ENCODE assay signal across 11 mouse cellular contexts in genomic region chr10:54039754-54040153, GRCm38 (mm10). TPM values are rescaled to one million over a fixed set of nuclear protein-coding genes. Genes with fewer than 3 reads are reported as not detected.
DNase-seq lines count a peak whose midpoint lies in the region; ATAC-seq and TF ChIP-seq lines count a peak whose summit lies in the region.
"Had no signal": no experiment of that assay in that cellular context is flagged by ENCODE, and none has a peak within 500 bp of the region (broad histone marks: within the 10 kb centered on the region; RNA-seq: fewer than 3 reads in every experiment).

No protein-coding gene starts in this region.

- H3K4me2 ChIP-seq in heart, embryonic 16.5 days (ENCODE audit: low read depth, low read length), result no peak overlapping the region; the same call in 1 of the 2 replicates
- H3K4me2 ChIP-seq in midbrain, embryonic 15.5 days, result no peak overlapping the region
- no peak overlapping the region for H3K4me2 ChIP-seq in kidney, embryonic 14.5 days (replicated peaks; ENCODE audit: low read depth, low read length)
- H3K4me2 ChIP-seq: embryonic facial prominence, embryonic 13.5 days; hindbrain, embryonic 15.5 days had no signal

- no peak for ATAC-seq in heart, embryonic 16.5 days (replicated peaks; ENCODE audit: extremely low read depth, insufficient read depth, low FRiP score)
- no peak for ATAC-seq in midbrain, embryonic 15.5 days (replicated peaks)
- no peak for ATAC-seq in kidney, embryonic 14.5 days (ENCODE audit: low FRiP score, low TSS enrichment)

- H3K4me1 ChIP-seq in heart, embryonic 10.5 days, result peaks cover 43% of the 10 kb centered on the region
- H3K4me1 ChIP-seq in heart, embryonic 16.5 days (ENCODE audit: control insufficient read depth, insufficient read depth, low read length), result peaks cover 32% of the 10 kb centered on the region
- H3K4me1 ChIP-seq in small intestine, adult 2 months (ENCODE audit: control insufficient read depth, insufficient read depth, insufficient read length, low read length), result peaks cover 5% of the 10 kb centered on the region; the same call in 1 of the 2 replicates
- H3K4me1 ChIP-seq in limb, embryonic 10.5 days, result no peaks in the 10 kb centered on the region
- no peaks in the 10 kb centered on the region for H3K4me1 ChIP-seq in midbrain, embryonic 15.5 days
- H3K4me1 ChIP-seq in kidney, embryonic 14.5 days (ENCODE audit: control insufficient read depth, insufficient read depth, low read length), result no peaks in the 10 kb centered on the region
- H3K4me1 ChIP-seq: embryonic facial prominence, embryonic 13.5 days; hindbrain, embryonic 15.5 days had no signal

- 80% methylated on average over 4 of the region's 4 CpGs for WGBS in heart, embryonic 10.5 days
- 75% methylated on average over 4 of the region's 4 CpGs for WGBS in heart, embryonic 16.5 days
- WGBS in small intestine, adult 2 months, result 88% methylated on average over 4 of the region's 4 CpGs
- WGBS in limb, embryonic 10.5 days, result 89% methylated on average over 4 of the region's 4 CpGs
- 88% methylated on average over 4 of the region's 4 CpGs for WGBS in midbrain, embryonic 15.5 days
- WGBS in kidney, embryonic 14.5 days, result 90% methylated on average over 4 of the region's 4 CpGs

- H3K27ac ChIP-seq in heart, embryonic 10.5 days, result peak overlapping the region; percentile 87
- H3K27ac ChIP-seq in heart, embryonic 16.5 days (ENCODE audit: low read length), result peak overlapping the region; percentile 84
- peak overlapping the region; percentile 39 for H3K27ac ChIP-seq in small intestine, adult 2 months (ENCODE audit: insufficient read depth, low read depth, low read length)
- no peak overlapping the region for H3K27ac ChIP-seq in limb, embryonic 10.5 days
- no peak overlapping the region for H3K27ac ChIP-seq in midbrain, embryonic 15.5 days
- H3K27ac ChIP-seq in kidney, embryonic 14.5 days (ENCODE audit: low read depth, low read length), result no peak overlapping the region
- H3K27ac ChIP-seq: embryonic facial prominence, embryonic 13.5 days; hindbrain, embryonic 15.5 days had no signal

- no peak for DNase-seq in heart, embryonic 10.5 days (ENCODE audit: low spot score)
- DNase-seq in heart, adult 8-10 months (ENCODE audit: low spot score), result no peak
- peak; percentile 61 for DNase-seq in CD4-positive, CD25-positive, alpha-beta regulatory T cell, adult 2 months (ENCODE audit: low read depth, low spot score)
- DNase-seq in limb, embryonic 10.5 days (ENCODE audit: low spot score), result no peak
- DNase-seq: kidney, postnatal 36 days had no signal

- H3K9me3 ChIP-seq in heart, embryonic 10.5 days, result no peaks in the 10 kb centered on the region
- H3K9me3 ChIP-seq in heart, embryonic 16.5 days (replicated peaks; ENCODE audit: control insufficient read depth, low read length), result no peaks in the 10 kb centered on the region
- no peaks in the 10 kb centered on the region for H3K9me3 ChIP-seq in limb, embryonic 10.5 days (replicated peaks)
- H3K9me3 ChIP-seq in midbrain, embryonic 15.5 days, result no peaks in the 10 kb centered on the region
- H3K9me3 ChIP-seq in kidney, embryonic 14.5 days (ENCODE audit: control insufficient read depth, low read length), result no peaks in the 10 kb centered on the region
- H3K9me3 ChIP-seq: embryonic facial prominence, embryonic 13.5 days; hindbrain, embryonic 15.5 days had no signal

- no peaks in the 10 kb centered on the region for H3K27me3 ChIP-seq in heart, embryonic 10.5 days (ENCODE audit: insufficient read depth, poor library complexity, severe bottlenecking)
- no peaks in the 10 kb centered on the region for H3K27me3 ChIP-seq in heart, embryonic 16.5 days (ENCODE audit: control insufficient read depth, insufficient read depth, low read length)
- no peaks in the 10 kb centered on the region for H3K27me3 ChIP-seq in small intestine, adult 2 months (ENCODE audit: control insufficient read depth, insufficient read depth, low read length)
- H3K27me3 ChIP-seq in limb, embryonic 10.5 days (ENCODE audit: low read depth, poor library complexity, severe bottlenecking), result no peaks in the 10 kb centered on the region
- H3K27me3 ChIP-seq in midbrain, embryonic 15.5 days (replicated peaks), result no peaks in the 10 kb centered on the region
- H3K27me3 ChIP-seq in kidney, embryonic 14.5 days (ENCODE audit: control insufficient read depth, insufficient read depth, low read length), result no peaks in the 10 kb centered on the region
- H3K27me3 ChIP-seq: embryonic facial prominence, embryonic 13.5 days; hindbrain, embryonic 15.5 days had no signal

- no peak overlapping the region for H3K4me3 ChIP-seq in heart, embryonic 10.5 days
- H3K4me3 ChIP-seq in heart, embryonic 16.5 days (ENCODE audit: low read length), result no peak overlapping the region
- no peak overlapping the region for H3K4me3 ChIP-seq in small intestine, adult 2 months (ENCODE audit: low read depth, low read length)
- no peak overlapping the region for H3K4me3 ChIP-seq in limb, embryonic 10.5 days
- H3K4me3 ChIP-seq in midbrain, embryonic 15.5 days, result no peak overlapping the region
- no peak overlapping the region for H3K4me3 ChIP-seq in kidney, embryonic 14.5 days (ENCODE audit: low read length)
- H3K4me3 ChIP-seq: embryonic facial prominence, embryonic 13.5 days; hindbrain, embryonic 15.5 days had no signal

- no peaks in the 10 kb centered on the region for H3K36me3 ChIP-seq in heart, embryonic 10.5 days
- H3K36me3 ChIP-seq in heart, embryonic 16.5 days (ENCODE audit: control insufficient read depth, insufficient read depth), result no peaks in the 10 kb centered on the region
- peaks cover 1% of the 10 kb centered on the region; the same call in 1 of the 2 replicates for H3K36me3 ChIP-seq in small intestine, adult 2 months (ENCODE audit: control insufficient read depth, insufficient read depth, low read length)
- no peaks in the 10 kb centered on the region for H3K36me3 ChIP-seq in limb, embryonic 10.5 days
- H3K36me3 ChIP-seq in midbrain, embryonic 15.5 days (replicated peaks), result no peaks in the 10 kb centered on the region
- no peaks in the 10 kb centered on the region for H3K36me3 ChIP-seq in kidney, embryonic 14.5 days (ENCODE audit: control insufficient read depth, insufficient read depth, low read length)
- H3K36me3 ChIP-seq: embryonic facial prominence, embryonic 13.5 days; hindbrain, embryonic 15.5 days had no signal

- no peak for TF ChIP-seq POLR2A in small intestine, adult 2 months (IDR thresholded peaks at IDR 0.05; ENCODE audit: low read depth, low read length)

- TF ChIP-seq CTCF in small intestine, adult 2 months (IDR thresholded peaks at IDR 0.05; ENCODE audit: extremely low read depth, insufficient read length, insufficient replicate concordance, low read depth, low read length), result no peak

- H3K9ac ChIP-seq in heart, embryonic 16.5 days (ENCODE audit: low read length), result 0 out of 2 replicates have a peak overlapping the region, but pooled peaks have one; percentile 4
- no peak overlapping the region for H3K9ac ChIP-seq in midbrain, embryonic 15.5 days
- no peak overlapping the region for H3K9ac ChIP-seq in kidney, embryonic 14.5 days (ENCODE audit: low read depth, low read length)
- H3K9ac ChIP-seq: embryonic facial prominence, embryonic 13.5 days; hindbrain, embryonic 15.5 days had no signal

RNA-seq across cellular contexts. Expression of gene Man1a, which starts 36.7 kb away (rescaled TPM):
- polyA plus RNA-seq in heart, embryonic 10.5 days (2016; fragmentation: Nextera tagmentation; extraction: Ambion mirVana), result 8.1 and 11.2 TPM in 2 replicates
- 10 to 100 TPM; 34.3 to 41.0 (median 38.3) TPM for total RNA-seq in heart, adult 8-10 months (2022)
- 4.6 and 5.8 TPM in 2 replicates for polyA plus RNA-seq in heart, embryonic 16.5 days (2015; fragmentation: Nextera tagmentation; extraction: Ambion mirVana)
- polyA plus RNA-seq in small intestine, adult 2 months (2012; rRNA removed), result 29.7 and 59.8 TPM in 2 replicates
- 2.7 and 3.5 TPM in 2 replicates for polyA plus RNA-seq in limb, embryonic 10.5 days (2016; fragmentation: Nextera tagmentation; extraction: Ambion mirVana)
- polyA plus RNA-seq in midbrain, embryonic 15.5 days (2015; fragmentation: Nextera tagmentation; extraction: Ambion mirVana), result 5.0 and 5.3 TPM in 2 replicates
- polyA plus RNA-seq in kidney, embryonic 14.5 days (2014; fragmentation: Nextera tagmentation; extraction: Ambion mirVana), result 12.0 and 13.9 TPM in 2 replicates

Comparison
In these comparisons a context has a peak if more than half of its experiments do, and no peak if none do; other contexts are left out.
1. H3K27ac ChIP-seq: peak in heart, embryonic 10.5 days (single experiment), heart, embryonic 16.5 days (single experiment) and small intestine, adult 2 months (single experiment); none in limb, embryonic 10.5 days (single experiment), midbrain, embryonic 15.5 days (single experiment) and kidney, embryonic 14.5 days (single experiment).